Comparison of ENCODE assay signal across 19 mouse cellular contexts in genomic region chr16:28905567-28906289, GRCm38 (mm10). TPM values are rescaled to one million over a fixed set of nuclear protein-coding genes. Genes with fewer than 3 reads are reported as not detected.
DNase-seq lines count a peak whose midpoint lies in the region; ATAC-seq and TF ChIP-seq lines count a peak whose summit lies in the region.
"Had no signal": no experiment of that assay in that cellular context is flagged by ENCODE, and none has a peak within 500 bp of the region (broad histone marks: within the 10 kb centered on the region; RNA-seq: fewer than 3 reads in every experiment).

No protein-coding gene starts in this region.

- H3K4me3 ChIP-seq in liver, embryonic 12.5 days: no peak overlapping the region
- no peak overlapping the region for H3K4me3 ChIP-seq in liver, embryonic 11.5 days (ENCODE audit: low read depth, low read length)
- H3K4me3 ChIP-seq in heart, adult 2 months: no peak overlapping the region
- H3K4me3 ChIP-seq: embryonic facial prominence, embryonic 13.5 days; limb, embryonic 13.5 days; neural tube, embryonic 13.5 days had no signal

- no peak for TF ChIP-seq POLR2A in heart, adult 2 months (IDR thresholded peaks at IDR 0.05; ENCODE audit: insufficient read depth, low read depth, low read length)

- H3K4me2 ChIP-seq in liver, embryonic 12.5 days: no peak overlapping the region
- H3K4me2 ChIP-seq in liver, embryonic 11.5 days: no peak overlapping the region
- H3K4me2 ChIP-seq: embryonic facial prominence, embryonic 13.5 days; limb, embryonic 13.5 days; midbrain, embryonic 11.5 days; neural tube, embryonic 13.5 days had no signal

- H3K9ac ChIP-seq in liver, embryonic 12.5 days: no peak overlapping the region
- H3K9ac ChIP-seq in liver, embryonic 11.5 days (ENCODE audit: low read depth, low read length): no peak overlapping the region
- no peak overlapping the region for H3K9ac ChIP-seq in heart, adult 2 months (ENCODE audit: low read depth, low read length)
- H3K9ac ChIP-seq: embryonic facial prominence, embryonic 13.5 days; limb, embryonic 13.5 days; neural tube, embryonic 13.5 days had no signal

- no peaks in the 10 kb centered on the region for H3K9me3 ChIP-seq in liver, embryonic 12.5 days (replicated peaks)
- H3K9me3 ChIP-seq in liver, embryonic 11.5 days (ENCODE audit: control insufficient read depth, low read length): no peaks in the 10 kb centered on the region
- H3K9me3 ChIP-seq: embryonic facial prominence, embryonic 13.5 days; limb, embryonic 13.5 days; neural tube, embryonic 13.5 days had no signal

- H3K36me3 ChIP-seq in liver, embryonic 12.5 days: no peaks in the 10 kb centered on the region
- H3K36me3 ChIP-seq in liver, embryonic 11.5 days (ENCODE audit: control insufficient read depth, insufficient read depth, low read length): no peaks in the 10 kb centered on the region; the same call in 1 of the 2 replicates
- H3K36me3 ChIP-seq in heart, adult 2 months (ENCODE audit: control insufficient read depth, insufficient read depth, low read length): no peaks in the 10 kb centered on the region
- H3K36me3 ChIP-seq: embryonic facial prominence, embryonic 13.5 days; limb, embryonic 13.5 days; neural tube, embryonic 13.5 days had no signal

- peaks cover under 1% of the 10 kb centered on the region; the same call in 1 of the 2 replicates for H3K79me2 ChIP-seq in heart, adult 2 months (replicated peaks; ENCODE audit: control insufficient read depth, insufficient read depth, low read length)

- ATAC-seq in liver, embryonic 12.5 days: no peak
- no peak for ATAC-seq in liver, embryonic 11.5 days (replicated peaks; ENCODE audit: low FRiP score)
- ATAC-seq: activated CD4-positive, CD25-positive, alpha-beta regulatory T cell, adult 4 months; forebrain, embryonic 16.5 days; Patski had no signal

- intact Hi-C loops in heart, adult 2 months (cut with DNase I): no loop called here

- TF ChIP-seq CTCF in heart, adult 2 months (IDR thresholded peaks at IDR 0.05): no peak

- 0 out of 2 replicates have a peak overlapping the region, but pooled peaks have one; percentile 20 for H3K27ac ChIP-seq in liver, embryonic 12.5 days
- H3K27ac ChIP-seq in liver, embryonic 11.5 days (ENCODE audit: low read depth, low read length): no peak overlapping the region
- H3K27ac ChIP-seq in heart, adult 2 months: no peak overlapping the region
- H3K27ac ChIP-seq: embryonic facial prominence, embryonic 13.5 days; limb, embryonic 13.5 days; neural tube, embryonic 13.5 days had no signal

- 0 out of 2 replicates have a peak, but pooled peaks cover 3% of the 10 kb centered on the region for H3K4me1 ChIP-seq in liver, embryonic 12.5 days
- H3K4me1 ChIP-seq in liver, embryonic 11.5 days (replicated peaks; ENCODE audit: control insufficient read depth, insufficient read depth, low read length): 0 out of 2 replicates have a peak, but pooled peaks cover 5% of the 10 kb centered on the region
- H3K4me1 ChIP-seq in heart, adult 2 months (ENCODE audit: control insufficient read depth, insufficient read depth, low read length): peaks cover 1% of the 10 kb centered on the region; the same call in 1 of the 2 replicates

- no peak for TF ChIP-seq EP300 in heart, adult 2 months (IDR thresholded peaks at IDR 0.05; ENCODE audit: insufficient read depth, low read depth, low read length)

- no peaks in the 10 kb centered on the region for H3K27me3 ChIP-seq in liver, embryonic 12.5 days (replicated peaks)
- H3K27me3 ChIP-seq in liver, embryonic 11.5 days (replicated peaks; ENCODE audit: control insufficient read depth, insufficient read depth, low read length): no peaks in the 10 kb centered on the region
- H3K27me3 ChIP-seq in heart, adult 2 months (ENCODE audit: control insufficient read depth, insufficient read depth, low read length): no peaks in the 10 kb centered on the region
- H3K27me3 ChIP-seq: limb, embryonic 13.5 days; neural tube, embryonic 13.5 days; Patski had no signal

- no peak for DNase-seq in liver, embryonic 11.5 days (ENCODE audit: low spot score)
- peak; percentile 79 to 84 for DNase-seq in kidney, adult 8-10 months
- peak; percentile 68 to 79 for DNase-seq in kidney, postnatal 36 days
- DNase-seq in yolk sac, embryonic 10.5 days (ENCODE audit: low spot score): peak; percentile 74
- DNase-seq in heart, adult 2 months: no peak
- no peak for DNase-seq in thymus, postnatal 14 days
- DNase-seq: cerebellum, adult 9-11 months; heart, postnatal 4 days; layer of hippocampus, adult 9-11 months had no signal

- WGBS in liver, embryonic 12.5 days (ENCODE audit: insufficient replicate concordance): 58% methylated on average over 11 of the region's 11 CpGs
- 67% methylated on average over 11 of the region's 11 CpGs for WGBS in liver, embryonic 11.5 days
- 83% methylated on average over 11 of the region's 11 CpGs for WGBS in heart, adult 2 months

RNA-seq across cellular contexts. Expression of gene Mb21d2, which starts 23.7 kb away (rescaled TPM):
- polyA plus RNA-seq in liver, embryonic 12.5 days (2016; fragmentation: Nextera tagmentation; extraction: Ambion mirVana): 2.5 and 3.1 TPM in 2 replicates
- polyA plus RNA-seq in liver, embryonic 11.5 days (2014; fragmentation: Nextera tagmentation; extraction: Ambion mirVana): 4.2 and 4.7 TPM in 2 replicates
- 1 to 10 TPM; 7.7 to 8.3 TPM for total RNA-seq in heart, adult 2 months (2021)
- polyA plus RNA-seq in heart, adult 2 months (2012; rRNA removed): 8.2 and 9.2 TPM in 2 replicates
- total RNA-seq: granulocyte monocyte progenitor cell, adult 5-6 weeks; monocyte, adult 5-6 weeks had no signal
- polyA plus RNA-seq: activated CD4-positive, CD25-positive, alpha-beta regulatory T cell, adult 4 months had no signal

Comparison
In these comparisons a context has a peak if more than half of its experiments do, and no peak if none do; other contexts are left out.
1. DNase-seq: peak in kidney, adult 8-10 months (2 of 2), kidney, postnatal 36 days (2 of 2) and yolk sac, embryonic 10.5 days (single experiment); none in liver, embryonic 11.5 days (single experiment), heart, adult 2 months (0 of 2) and thymus, postnatal 14 days (single experiment).